Mouse (Mus musculus) myocyte (in vitro differentiated cells): ENCODE results near the gene Gm11756.
"Not testable (repeated sequence)": the region's sequence is repeated elsewhere in the genome, so short reads cannot be mapped to it uniquely, and the experiment has no call there.

Experiments
- CEBPB ChIP-seq: IDR thresholded peaks from 2 replicates; pipeline ENCODE4 v1.6.1; 2011; ENCODE audit warnings: mild to moderate bottlenecking, moderate library complexity; ENCODE audit not compliant: poor library complexity, insufficient read depth, severe bottlenecking
- E2F4 ChIP-seq: IDR thresholded peaks from one replicate; pipeline ENCODE4 v1.6.1; 2011; ENCODE audit warnings: mild to moderate bottlenecking, control low read depth, moderate library complexity; ENCODE audit not compliant: insufficient read depth
- MAX ChIP-seq: IDR thresholded peaks from one replicate; pipeline ENCODE4 v1.6.1; 2011; ENCODE audit warnings: low read depth, mild to moderate bottlenecking, control low read depth
- MYOD1 ChIP-seq, 3 experiments: IDR thresholded peaks; one replicate each; pipeline ENCODE4 v1.6.1; 2011; ENCODE audit warnings: control low read depth in 2 of 3, low read depth in 2 of 3, mild to moderate bottlenecking in 2 of 3, moderate library complexity in 1 of 3; ENCODE audit not compliant: insufficient read length in 2 of 3, control insufficient read depth in 1 of 3
- MYOG ChIP-seq, 3 experiments: IDR thresholded peaks; one replicate each; pipeline ENCODE4 v1.6.1; 2011; ENCODE audit warnings: control low read depth in 2 of 3, low read depth in 2 of 3, mild to moderate bottlenecking in 2 of 3; ENCODE audit not compliant: insufficient read length in 2 of 3, control insufficient read depth in 1 of 3, insufficient read depth in 1 of 3
- POLR2A ChIP-seq: IDR thresholded peaks from one replicate; pipeline ENCODE4 v1.6.1; 2011; ENCODE audit warnings: low read depth, mild to moderate bottlenecking, control low read depth, moderate library complexity; ENCODE audit not compliant: insufficient read length
- POLR2AphosphoS2 ChIP-seq: IDR thresholded peaks from one replicate; pipeline ENCODE4 v1.6.1; 2011; ENCODE audit warnings: low read depth, control low read depth; ENCODE audit not compliant: insufficient read length
- REST ChIP-seq: IDR thresholded peaks from one replicate; pipeline ENCODE4 v1.6.1; 2011; ENCODE audit warnings: mild to moderate bottlenecking, control low read depth, moderate library complexity; ENCODE audit not compliant: insufficient read depth, insufficient read length
- TCF12 ChIP-seq: IDR thresholded peaks from one replicate; pipeline ENCODE4 v1.6.1; 2011; ENCODE audit warnings: mild to moderate bottlenecking, control low read depth; ENCODE audit not compliant: poor library complexity, insufficient read depth, severe bottlenecking
- TCF3 ChIP-seq: IDR thresholded peaks from one replicate; pipeline ENCODE4 v1.6.1; 2011; ENCODE audit warnings: low read depth, control low read depth; ENCODE audit not compliant: insufficient read length
- USF1 ChIP-seq: IDR thresholded peaks from one replicate; pipeline ENCODE4 v1.6.1; 2011; ENCODE audit warnings: low read depth, mild to moderate bottlenecking, control low read depth, moderate library complexity

DNA sequence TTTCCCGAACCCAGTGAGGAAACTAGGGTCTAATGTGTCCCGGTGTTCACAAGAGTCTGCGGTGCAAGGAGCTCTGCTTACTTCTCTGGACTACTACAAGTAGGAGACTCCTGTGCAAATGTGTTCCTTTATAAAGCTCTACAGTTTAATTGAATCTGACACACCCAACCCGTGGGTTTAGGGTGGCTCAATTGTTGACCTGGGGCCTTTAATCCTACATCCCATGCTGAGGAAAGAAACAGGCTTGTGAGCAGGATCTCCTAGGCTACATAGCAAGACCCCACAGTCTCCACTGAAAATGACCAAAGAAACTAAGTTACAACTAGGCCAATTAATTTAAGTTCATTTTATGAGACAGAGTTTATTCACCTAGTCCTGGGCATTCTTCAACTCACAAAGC, 44.4 kb downstream of the Gm11756 start, which contains the start of gene Gm11758:
- not testable (repeated sequence) for TF ChIP-seq POLR2A; MAX; USF1; POLR2AphosphoS2; TCF12; MYOD1 (IDR thresholded peaks at IDR 0.05; ENCODE audit: control insufficient read depth in 1 of 3, insufficient read length in 2 of 3, low read depth in 2 of 3); MYOG (IDR thresholded peaks at IDR 0.05; ENCODE audit: control insufficient read depth in 1 of 3, insufficient read depth in 1 of 3, insufficient read length in 2 of 3, low read depth in 2 of 3); E2F4; TCF3; CEBPB; REST
